Mouse (Mus musculus) central nervous system, embryonic 18 days (tissue): Measurements from ENCODE around the gene Cacng2. TPM values are rescaled to one million over a fixed set of nuclear protein-coding genes. Genes with fewer than 3 reads are reported as not detected.

ENCODE experiments used
- polyA plus RNA-seq: library from polyadenylated mRNA; depleted of rRNA; stranded (reverse); fragments of >200 nt; gene quantifications from 2 replicates; pipeline ENCODE4 v1.2.3, GENCODE M21; 2012; rRNA removed

The Cacng2 gene
- 11.2 and 13.3 TPM in 2 replicates for polyA plus RNA-seq

GRCm38 (mm10) chr15:78119704-78120103 lies at the start of gene Cacng2:
Cacng2 (minus strand) TSS chr15:78120028.

GRCm38 (mm10) chr15:77970470-77971292 lies 149.1 kb downstream of the Cacng2 start, which contains the start of gene Eif3d:
Eif3d (minus strand) TSS chr15:77970813.

GRCm38 (mm10) chr15:77956404-77956901 lies 163.4 kb downstream of the Cacng2 start, which contains the start of gene Foxred2:
Foxred2 (minus strand) TSS chr15:77956722.

Other genes with a start within 250 kb of the Cacng2 start
- 140 and 144 TPM in 2 replicates for gene Txn2, start 191.0 kb downstream of the Cacng2 start, polyA plus RNA-seq
- gene Foxred2, start 163.3 kb downstream of the Cacng2 start, polyA plus RNA-seq = 22.0 and 23.9 TPM in 2 replicates
- 163 and 173 TPM in 2 replicates for gene Eif3d, start 149.2 kb downstream of the Cacng2 start, polyA plus RNA-seq
- 54.5 and 56.5 TPM in 2 replicates for gene Ift27, start 54.1 kb upstream of the Cacng2 start, polyA plus RNA-seq
- gene Pvalb, start 86.4 kb upstream of the Cacng2 start, polyA plus RNA-seq = 0.97 and 3.4 TPM in 2 replicates
- 0.67 and 1.1 TPM in 2 replicates for gene Ncf4, start 124.8 kb upstream of the Cacng2 start, polyA plus RNA-seq
- 0.47 and 0.49 TPM in 2 replicates for gene Csf2rb2, start 185.7 kb upstream of the Cacng2 start, polyA plus RNA-seq
- gene Csf2rb, start 205.7 kb upstream of the Cacng2 start, polyA plus RNA-seq = 0.49 and 0.58 TPM in 2 replicates